Mouse (Mus musculus) liver, adult 2 months (tissue): ENCODE data around the gene Gm10570.

Source experiments
- CTCF ChIP-seq: fragments of 200-500 bp; IDR thresholded peaks from 2 replicates; pipeline ENCODE4 v1.5.1; 2011; ENCODE audit warnings: low read depth, low read length, control low read depth
- POLR2A ChIP-seq: fragments of 200-500 bp; IDR thresholded peaks from 2 replicates; pipeline ENCODE4 v1.6.1; 2011; ENCODE audit warnings: low read length, control low read depth; ENCODE audit not compliant: insufficient read depth; ENCODE audit errors: extremely low read depth

- no peak for TF ChIP-seq CTCF
- TF ChIP-seq POLR2A = no peak
Measured at GRCm38 (mm10) chr4:130302285-130302870, 6.1 kb downstream of the Gm10570 start.
